ENCODE assay signal across 10 mouse cellular contexts in genomic region chr10:39571011-39571410, GRCm38 (mm10). TPM values are rescaled to one million over a fixed set of nuclear protein-coding genes. Genes with fewer than 3 reads are reported as not detected.
A peak's percentile ranks its signal among the peaks of the same experiment; 100 is the strongest.
DNase-seq lines count a peak whose midpoint lies in the region; ATAC-seq and TF ChIP-seq lines count a peak whose summit lies in the region.
"Had no signal": no experiment of that assay in that cellular context is flagged by ENCODE, and none has a peak within 500 bp of the region (broad histone marks: within the 10 kb centered on the region; RNA-seq: fewer than 3 reads in every experiment).

No protein-coding gene starts in this region.

- no peak overlapping the region for H3K4me3 ChIP-seq in lung, embryonic 14.5 days (ENCODE audit: low read depth, low read length)
- no peak overlapping the region for H3K4me3 ChIP-seq in embryonic facial prominence, embryonic 13.5 days
- no peak overlapping the region for H3K4me3 ChIP-seq in hindbrain, embryonic 14.5 days (replicated peaks; ENCODE audit: low read length)
- H3K4me3 ChIP-seq in stomach, embryonic 14.5 days (ENCODE audit: low read depth, low read length): no peak overlapping the region

- no peaks in the 10 kb centered on the region for H3K9me3 ChIP-seq in lung, embryonic 14.5 days (ENCODE audit: low read depth, low read length)
- H3K9me3 ChIP-seq in embryonic facial prominence, embryonic 13.5 days: no peaks in the 10 kb centered on the region
- no peaks in the 10 kb centered on the region for H3K9me3 ChIP-seq in hindbrain, embryonic 14.5 days (ENCODE audit: control insufficient read depth, low read length)
- no peaks in the 10 kb centered on the region for H3K9me3 ChIP-seq in stomach, embryonic 14.5 days (ENCODE audit: control insufficient read depth, low read depth, low read length)

- no peak overlapping the region for H3K9ac ChIP-seq in lung, embryonic 14.5 days
- no peak overlapping the region for H3K9ac ChIP-seq in embryonic facial prominence, embryonic 13.5 days
- H3K9ac ChIP-seq in hindbrain, embryonic 14.5 days: peak overlapping the region; percentile 8
- H3K9ac ChIP-seq in stomach, embryonic 14.5 days (replicated peaks; ENCODE audit: low read depth, low read length): no peak overlapping the region

- no peak for ATAC-seq in lung, embryonic 14.5 days (ENCODE audit: insufficient read depth)
- ATAC-seq in embryonic facial prominence, embryonic 13.5 days (ENCODE audit: insufficient number of reproducible peaks, insufficient read depth, low FRiP score, low TSS enrichment, low read depth): no peak
- peak; percentile 39 for ATAC-seq in hindbrain, embryonic 14.5 days (ENCODE audit: low FRiP score)
- ATAC-seq in stomach, embryonic 14.5 days (ENCODE audit: insufficient number of reproducible peaks, insufficient read depth, low FRiP score, low read depth): no peak
- no peak for ATAC-seq in activated CD4-positive, CD25-positive, alpha-beta regulatory T cell, adult 4 months

- no peaks in the 10 kb centered on the region for H3K27me3 ChIP-seq in lung, embryonic 14.5 days (ENCODE audit: insufficient read depth, low read length)
- H3K27me3 ChIP-seq in embryonic facial prominence, embryonic 13.5 days: no peaks in the 10 kb centered on the region
- no peaks in the 10 kb centered on the region for H3K27me3 ChIP-seq in hindbrain, embryonic 14.5 days (ENCODE audit: control insufficient read depth, insufficient read depth, low read length)
- H3K27me3 ChIP-seq in stomach, embryonic 14.5 days (ENCODE audit: control insufficient read depth, insufficient read depth, low read length): no peaks in the 10 kb centered on the region

- 27% methylated on average over 7 of the region's 7 CpGs for WGBS in lung, embryonic 14.5 days
- WGBS in embryonic facial prominence, embryonic 13.5 days: 42% methylated on average over 7 of the region's 7 CpGs
- WGBS in hindbrain, embryonic 14.5 days: 34% methylated on average over 7 of the region's 7 CpGs
- 17% methylated on average over 7 of the region's 7 CpGs for WGBS in stomach, embryonic 14.5 days

- H3K27ac ChIP-seq in lung, embryonic 14.5 days (ENCODE audit: low read depth): peak overlapping the region; percentile 58; the same call in 1 of the 2 replicates
- peak overlapping the region; percentile 41; the same call in 1 of the 2 replicates for H3K27ac ChIP-seq in embryonic facial prominence, embryonic 13.5 days
- H3K27ac ChIP-seq in hindbrain, embryonic 14.5 days: peak overlapping the region; percentile 89
- peak overlapping the region; percentile 58; the same call in 1 of the 2 replicates for H3K27ac ChIP-seq in stomach, embryonic 14.5 days (ENCODE audit: low read length)

- peak; percentile 35 for DNase-seq in lung, embryonic 14.5 days
- DNase-seq in lung, postnatal 36 days: no peak
- peak; percentile 55 for DNase-seq in hindbrain, embryonic 14.5 days (ENCODE audit: low spot score)
- no peak for DNase-seq in frontal cortex, adult 2 months (ENCODE audit: extremely low spot score in 1 of 2, low spot score in 1 of 2)
- DNase-seq in lung, postnatal 14 days: no peak
- DNase-seq: cerebellum, adult 2 months; heart, postnatal 14 days had no signal

- H3K4me1 ChIP-seq in lung, embryonic 14.5 days (ENCODE audit: insufficient read depth): peaks cover 9% of the 10 kb centered on the region; the same call in 1 of the 2 replicates
- peaks cover 27% of the 10 kb centered on the region for H3K4me1 ChIP-seq in embryonic facial prominence, embryonic 13.5 days
- H3K4me1 ChIP-seq in hindbrain, embryonic 14.5 days (replicated peaks; ENCODE audit: control insufficient read depth, insufficient read depth, low read length): peaks cover 31% of the 10 kb centered on the region
- peaks cover 17% of the 10 kb centered on the region for H3K4me1 ChIP-seq in stomach, embryonic 14.5 days (ENCODE audit: control insufficient read depth, insufficient read depth, low read length)

- TF ChIP-seq CTCF in lung, embryonic 14.5 days (IDR thresholded peaks at IDR 0.05; ENCODE audit: low read depth): no peak

- no peak overlapping the region for H3K4me2 ChIP-seq in lung, embryonic 14.5 days
- no peak overlapping the region for H3K4me2 ChIP-seq in embryonic facial prominence, embryonic 13.5 days
- no peak overlapping the region for H3K4me2 ChIP-seq in hindbrain, embryonic 14.5 days (replicated peaks)
- no peak overlapping the region for H3K4me2 ChIP-seq in stomach, embryonic 14.5 days (replicated peaks; ENCODE audit: low read depth, low read length)

- H3K36me3 ChIP-seq in lung, embryonic 14.5 days (ENCODE audit: insufficient read depth): no peaks in the 10 kb centered on the region
- H3K36me3 ChIP-seq in embryonic facial prominence, embryonic 13.5 days: peaks cover 8% of the 10 kb centered on the region
- H3K36me3 ChIP-seq in hindbrain, embryonic 14.5 days (replicated peaks; ENCODE audit: control insufficient read depth, insufficient read depth): peaks cover 13% of the 10 kb centered on the region; the same call in 1 of the 2 replicates
- H3K36me3 ChIP-seq in stomach, embryonic 14.5 days (ENCODE audit: control insufficient read depth, insufficient read depth, low read length): no peaks in the 10 kb centered on the region

RNA-seq across cellular contexts. Expression of gene Traf3ip2, which starts 41.7 kb away (rescaled TPM):
- 27.9 TPM in 2 replicates for polyA plus RNA-seq in lung, embryonic 14.5 days (2014; fragmentation: Nextera tagmentation; extraction: Ambion mirVana)
- polyA plus RNA-seq in embryonic facial prominence, embryonic 13.5 days (2015; fragmentation: Nextera tagmentation; extraction: Ambion mirVana): 15.8 and 18.1 TPM in 2 replicates
- 8.3 and 10.1 TPM in 2 replicates for polyA plus RNA-seq in hindbrain, embryonic 14.5 days (2014; fragmentation: Nextera tagmentation; extraction: Ambion mirVana)
- polyA plus RNA-seq in stomach, embryonic 14.5 days (2014; fragmentation: Nextera tagmentation; extraction: Ambion mirVana): 30.2 and 32.6 TPM in 2 replicates
- 1.7 and 2.8 TPM in 2 replicates for polyA plus RNA-seq in frontal cortex, adult 2 months (2012; rRNA removed)
- 10 to 100 TPM; 33.8 to 34.0 TPM for polyA plus RNA-seq in activated CD4-positive, CD25-positive, alpha-beta regulatory T cell, adult 4 months (2017; shearing (Covaris generic))

Comparison
In these comparisons a context has a peak if more than half of its experiments do, and no peak if none do; other contexts are left out.
1. DNase-seq: peak in lung, embryonic 14.5 days (single experiment) and hindbrain, embryonic 14.5 days (single experiment); none in lung, postnatal 36 days (single experiment), frontal cortex, adult 2 months (0 of 2) and lung, postnatal 14 days (single experiment).
2. Peak in every context shown above with its lines, with median percentiles within 50 percentile points of each other: H3K27ac ChIP-seq.